Mouse (Mus musculus): ENCODE measurements around the gene Epb41. TPM values are rescaled to one million over a fixed set of nuclear protein-coding genes. Genes with fewer than 3 reads are reported as not detected.

Gene Epb41
- polyA plus RNA-seq, 1 experiment from 2014 or later: 227 TPM

GRCm38 (mm10) chr4:132037991-132038390 is 37.1 kb downstream of the Epb41 start:
- WGBS: 71% methylated on average over 7 of the region's 7 CpGs
- Histone ChIP-seq H3K4me1 (peaks cover 33% of the 10 kb centered on the region), H3K27me3 (no peaks in the 10 kb centered on the region), H3K4me3 (no peak overlapping the region), H3K27ac (replicated peaks) (peak overlapping the region; percentile 49), H3K9me3 (no peaks in the 10 kb centered on the region), H3K36me3 (no peaks in the 10 kb centered on the region; the same call in 1 of the 2 replicates), H3K9ac (replicated peaks) (no peak overlapping the region), H3K4me2 (replicated peaks) (no peak overlapping the region)
- ATAC-seq (ENCODE audit: low FRiP score, low read depth): no peak

GRCm38 (mm10) chr4:132037137-132037536 is 38.0 kb downstream of the Epb41 start:
- peaks cover 32% of the 10 kb centered on the region for H3K4me1 ChIP-seq

GRCm38 (mm10) chr4:132034242-132034641 is 40.9 kb downstream of the Epb41 start:
- no peak overlapping the region for H3K9ac ChIP-seq (replicated peaks)
- no peak overlapping the region for H3K4me2 ChIP-seq (replicated peaks)
- no peaks in the 10 kb centered on the region for H3K9me3 ChIP-seq
- peaks cover 36% of the 10 kb centered on the region for H3K4me1 ChIP-seq
- no peaks in the 10 kb centered on the region for H3K27me3 ChIP-seq
- ATAC-seq (ENCODE audit: low FRiP score, low read depth): peak; percentile 63; the same call in 1 of the 2 replicates
- peak overlapping the region; percentile 75 for H3K27ac ChIP-seq (replicated peaks)
- 14% methylated on average over 2 of the region's 2 CpGs for WGBS
- H3K36me3 ChIP-seq: no peaks in the 10 kb centered on the region
- H3K4me3 ChIP-seq: no peak overlapping the region

More at GRCm38 (mm10) chr4:132037137-132037536, 38.0 kb downstream of the Epb41 start:
- no peak overlapping the region for H3K9ac ChIP-seq (replicated peaks)
- ATAC-seq (ENCODE audit: low FRiP score, low read depth): no peak
- H3K4me3 ChIP-seq: no peak overlapping the region
- H3K9me3 ChIP-seq: no peaks in the 10 kb centered on the region
- H3K27me3 ChIP-seq: no peaks in the 10 kb centered on the region
- no peaks in the 10 kb centered on the region; the same call in 1 of the 2 replicates for H3K36me3 ChIP-seq
- H3K27ac ChIP-seq (replicated peaks): no peak overlapping the region
- WGBS: 86% methylated on average over 5 of the region's 5 CpGs
- H3K4me2 ChIP-seq (replicated peaks): no peak overlapping the region

GRCm38 (mm10) chr4:132033183-132033582 is 41.9 kb downstream of the Epb41 start:
- Histone ChIP-seq H3K36me3 (no peaks in the 10 kb centered on the region), H3K9me3 (no peaks in the 10 kb centered on the region), H3K4me2 (replicated peaks) (no peak overlapping the region), H3K27ac (replicated peaks) (peak overlapping the region; percentile 40; the same call in 1 of the 2 replicates), H3K9ac (replicated peaks) (no peak overlapping the region), H3K4me1 (peaks cover 29% of the 10 kb centered on the region), H3K27me3 (no peaks in the 10 kb centered on the region), H3K4me3 (no peak overlapping the region)
- WGBS: 88% methylated on average over 1 of the region's 1 CpGs
- no peak for ATAC-seq (ENCODE audit: low FRiP score, low read depth)

- Histone ChIP-seq H3K27ac (replicated peaks) (0 out of 2 replicates have a peak overlapping the region, but pooled peaks have one; percentile 8), H3K4me1 (peaks cover 27% of the 10 kb centered on the region), H3K4me2 (replicated peaks) (no peak overlapping the region), H3K4me3 (no peak overlapping the region), H3K9me3 (no peaks in the 10 kb centered on the region), H3K36me3 (no peaks in the 10 kb centered on the region), H3K9ac (replicated peaks) (no peak overlapping the region), H3K27me3 (no peaks in the 10 kb centered on the region)
- 61% methylated on average over 10 of the region's 10 CpGs for WGBS
- ATAC-seq (ENCODE audit: low FRiP score, low read depth): no peak
Measured at GRCm38 (mm10) chr4:132029851-132030741, 45.0 kb downstream of the Epb41 start.

- no peaks in the 10 kb centered on the region for H3K27me3 ChIP-seq
- WGBS: 98% methylated on average over 1 of the region's 1 CpGs
Measured at GRCm38 (mm10) chr4:132027806-132028205, 47.3 kb downstream of the Epb41 start.

GRCm38 (mm10) chr4:132027167-132027566 is 48.0 kb downstream of the Epb41 start:
- WGBS: 91% methylated on average over 6 of the region's 6 CpGs
- H3K27me3 ChIP-seq: no peaks in the 10 kb centered on the region
- H3K4me3 ChIP-seq: no peak overlapping the region
- H3K4me2 ChIP-seq (replicated peaks): no peak overlapping the region
- peaks cover 19% of the 10 kb centered on the region for H3K4me1 ChIP-seq
- H3K27ac ChIP-seq (replicated peaks): no peak overlapping the region
- no peak overlapping the region for H3K9ac ChIP-seq (replicated peaks)
- no peaks in the 10 kb centered on the region for H3K9me3 ChIP-seq
- no peak for ATAC-seq (ENCODE audit: low FRiP score, low read depth)
- H3K36me3 ChIP-seq: no peaks in the 10 kb centered on the region

More at GRCm38 (mm10) chr4:132027806-132028205, 47.3 kb downstream of the Epb41 start:
- Histone ChIP-seq H3K36me3 (no peaks in the 10 kb centered on the region), H3K4me2 (replicated peaks) (no peak overlapping the region), H3K4me1 (peaks cover 19% of the 10 kb centered on the region), H3K27ac (replicated peaks) (no peak overlapping the region), H3K4me3 (no peak overlapping the region), H3K9me3 (no peaks in the 10 kb centered on the region), H3K9ac (replicated peaks) (no peak overlapping the region)
- no peak for ATAC-seq (ENCODE audit: low FRiP score, low read depth)

GRCm38 (mm10) chr4:132025738-132026527 is 49.2 kb downstream of the Epb41 start:
- Histone ChIP-seq H3K9ac (replicated peaks) (no peak overlapping the region), H3K9me3 (no peaks in the 10 kb centered on the region), H3K4me2 (replicated peaks) (no peak overlapping the region), H3K4me1 (peaks cover 14% of the 10 kb centered on the region), H3K27ac (replicated peaks) (peak overlapping the region; percentile 46), H3K36me3 (no peaks in the 10 kb centered on the region), H3K4me3 (no peak overlapping the region), H3K27me3 (no peaks in the 10 kb centered on the region)
- WGBS: 40% methylated on average over 5 of the region's 5 CpGs
- no peak for ATAC-seq (ENCODE audit: low FRiP score, low read depth)

- Histone ChIP-seq H3K27me3 (no peaks in the 10 kb centered on the region), H3K9me3 (no peaks in the 10 kb centered on the region), H3K4me2 (replicated peaks) (no peak overlapping the region), H3K36me3 (no peaks in the 10 kb centered on the region), H3K9ac (replicated peaks) (no peak overlapping the region), H3K27ac (replicated peaks) (peak overlapping the region; percentile 46), H3K4me3 (no peak overlapping the region), H3K4me1 (peaks cover 9% of the 10 kb centered on the region)
- no peak for ATAC-seq (ENCODE audit: low FRiP score, low read depth)
- WGBS: 69% methylated on average over 2 of the region's 2 CpGs
Measured at GRCm38 (mm10) chr4:132025264-132025663, 49.9 kb downstream of the Epb41 start.

GRCm38 (mm10) chr4:132023816-132024215 is 51.3 kb downstream of the Epb41 start:
- ATAC-seq (ENCODE audit: low FRiP score, low read depth): no peak
- H3K4me1 ChIP-seq: peaks cover 12% of the 10 kb centered on the region
- no peak overlapping the region for H3K4me3 ChIP-seq
- no peak overlapping the region for H3K4me2 ChIP-seq (replicated peaks)
- WGBS: 97% methylated on average over 2 of the region's 2 CpGs
- H3K27me3 ChIP-seq: no peaks in the 10 kb centered on the region
- no peaks in the 10 kb centered on the region for H3K36me3 ChIP-seq
- no peak overlapping the region for H3K27ac ChIP-seq (replicated peaks)
- H3K9ac ChIP-seq (replicated peaks): no peak overlapping the region
- no peaks in the 10 kb centered on the region for H3K9me3 ChIP-seq

GRCm38 (mm10) chr4:132022639-132023038 is 52.5 kb downstream of the Epb41 start:
- no peaks in the 10 kb centered on the region for H3K27me3 ChIP-seq
- H3K27ac ChIP-seq (replicated peaks): no peak overlapping the region
- no peak overlapping the region for H3K4me3 ChIP-seq
- H3K9me3 ChIP-seq: no peaks in the 10 kb centered on the region
- H3K4me1 ChIP-seq: peaks cover 19% of the 10 kb centered on the region
- ATAC-seq (ENCODE audit: low FRiP score, low read depth): no peak
- H3K9ac ChIP-seq (replicated peaks): no peak overlapping the region
- no peaks in the 10 kb centered on the region for H3K36me3 ChIP-seq
- 95% methylated on average over 4 of the region's 4 CpGs for WGBS
- no peak overlapping the region for H3K4me2 ChIP-seq (replicated peaks)

GRCm38 (mm10) chr4:132021883-132022282 is 53.2 kb downstream of the Epb41 start:
- Histone ChIP-seq H3K9me3 (no peaks in the 10 kb centered on the region), H3K4me3 (no peak overlapping the region), H3K9ac (replicated peaks) (no peak overlapping the region), H3K4me1 (peaks cover 19% of the 10 kb centered on the region), H3K36me3 (no peaks in the 10 kb centered on the region), H3K4me2 (replicated peaks) (no peak overlapping the region), H3K27ac (replicated peaks) (no peak overlapping the region), H3K27me3 (no peaks in the 10 kb centered on the region)
- no peak for ATAC-seq (ENCODE audit: low FRiP score, low read depth)
- 95% methylated on average over 7 of the region's 7 CpGs for WGBS

All from midbrain, embryonic 12.5 days (tissue).